Mouse (Mus musculus): ENCODE results near the gene Unc119b. TPM values are rescaled to one million over a fixed set of nuclear protein-coding genes. Genes with fewer than 3 reads are reported as not detected.

The Unc119b gene
- 17.3 and 18.5 TPM in 2 replicates for polyA plus RNA-seq (2015; fragmentation: Nextera tagmentation; extraction: Ambion mirVana)

DNA sequence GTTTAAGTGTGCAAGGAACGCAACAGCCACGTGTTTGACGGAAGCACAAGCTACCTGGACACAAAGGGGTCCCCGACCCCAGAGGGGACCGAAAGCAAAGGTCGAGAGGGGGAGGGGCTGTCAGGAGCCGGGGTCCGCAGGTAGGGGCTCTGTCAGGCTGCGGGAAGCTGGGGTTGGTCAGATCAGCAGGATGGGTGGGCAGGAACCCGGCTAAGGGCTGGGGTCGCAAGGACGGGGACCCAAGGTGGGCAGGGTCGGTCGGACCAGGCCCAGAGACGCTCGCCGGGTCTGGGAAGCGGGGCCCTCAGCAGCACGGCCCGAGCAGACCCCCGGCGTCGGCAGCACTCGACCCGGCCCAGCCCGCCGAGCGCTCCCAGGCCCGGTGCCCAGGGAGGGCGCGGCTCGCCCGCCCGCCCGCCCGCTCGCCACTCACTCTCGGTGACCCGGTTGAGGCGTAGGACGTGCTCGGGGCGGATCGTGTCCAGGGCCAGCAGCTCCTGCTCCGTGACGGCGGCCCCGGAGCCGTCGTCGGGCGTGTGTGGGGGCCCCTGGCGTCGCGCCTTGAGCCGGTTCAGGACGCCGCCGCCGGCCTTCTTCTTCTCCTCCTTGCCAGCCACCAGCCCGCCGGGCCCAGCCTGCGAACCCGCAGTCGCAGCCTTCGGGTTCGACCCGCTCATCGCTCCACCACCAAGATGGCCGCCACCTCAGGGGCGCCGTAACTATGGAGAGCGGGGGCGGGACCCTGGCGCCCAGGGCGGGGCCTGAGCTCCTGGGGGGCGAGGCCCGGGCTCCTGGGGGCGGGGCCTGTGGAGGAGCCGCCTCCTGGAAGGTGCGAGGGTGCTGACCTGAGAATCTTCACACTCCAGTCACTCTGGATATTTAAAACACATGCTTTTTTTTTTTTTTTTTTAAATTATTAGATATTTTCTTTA, at the start of gene Unc119b:
Gene Unc119b (minus strand): TSS at position 742 of the 932 bp plus-strand sequence.
- under 1% methylated on average over 81 of the region's 81 CpGs for WGBS
- H3K9ac ChIP-seq: peak within 1 kb of the TSS; percentile 87
- peaks cover 19% of the 10 kb centered on the region for H3K4me1 ChIP-seq
- H3K4me3 ChIP-seq: peak within 1 kb of the TSS; percentile 82
- ATAC-seq (ENCODE audit: extremely low read depth, insufficient number of reproducible peaks, low FRiP score, low TSS enrichment): peak; percentile 95
- H3K9me3 ChIP-seq: no peaks in the 10 kb centered on the region
- peak within 1 kb of the TSS; percentile 73 for H3K4me2 ChIP-seq
- 0 out of 2 replicates have a peak within 1 kb of the TSS, but pooled peaks have one; percentile 13 for H3K27ac ChIP-seq (replicated peaks)
- H3K27me3 ChIP-seq (replicated peaks): peaks cover 9% of the 10 kb centered on the region; the same call in 1 of the 2 replicates
- H3K36me3 ChIP-seq: peaks cover 16% of the 10 kb centered on the region

GRCm38 (mm10) chr5:115183482-115183881, 48.7 kb upstream of the Unc119b start:
- 39% methylated on average over 10 of the region's 10 CpGs for WGBS
- ATAC-seq (ENCODE audit: extremely low read depth, insufficient number of reproducible peaks, low FRiP score, low TSS enrichment): no peak
- H3K4me2 ChIP-seq: no peak overlapping the region
- H3K27ac ChIP-seq (replicated peaks): peak overlapping the region; percentile 73
- H3K27me3 ChIP-seq (replicated peaks): peaks cover 30% of the 10 kb centered on the region
- no peaks in the 10 kb centered on the region for H3K36me3 ChIP-seq
- no peak overlapping the region; the same call in 1 of the 2 replicates for H3K9ac ChIP-seq
- no peak overlapping the region for H3K4me3 ChIP-seq
- peaks cover 56% of the 10 kb centered on the region for H3K4me1 ChIP-seq
- peaks cover 2% of the 10 kb centered on the region; the same call in 1 of the 2 replicates for H3K9me3 ChIP-seq

DNA sequence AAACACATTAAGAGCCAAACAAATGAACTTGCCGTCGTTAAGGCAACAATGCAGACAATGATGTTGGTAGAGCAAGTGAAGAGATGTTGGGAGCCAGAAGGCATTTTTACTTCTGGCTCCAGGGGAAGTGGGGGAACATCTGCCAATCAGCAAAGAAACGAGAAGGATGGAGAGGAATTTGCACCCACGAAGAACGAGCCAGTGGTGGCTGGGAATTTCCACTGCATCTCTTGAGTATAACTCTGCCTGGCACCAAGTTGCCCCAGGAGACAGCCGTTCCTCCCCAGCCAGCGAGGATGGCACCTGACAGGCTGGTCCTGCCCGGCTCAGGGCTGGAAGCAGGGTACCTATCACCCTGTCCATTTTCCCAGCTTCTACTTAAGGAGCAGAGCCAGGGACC, 48.1 kb upstream of the Unc119b start:
- no peak overlapping the region for H3K4me3 ChIP-seq
- ATAC-seq (ENCODE audit: extremely low read depth, insufficient number of reproducible peaks, low FRiP score, low TSS enrichment): no peak
- H3K9me3 ChIP-seq: no peaks in the 10 kb centered on the region
- H3K36me3 ChIP-seq: no peaks in the 10 kb centered on the region
- peaks cover 29% of the 10 kb centered on the region for H3K27me3 ChIP-seq (replicated peaks)
- 63% methylated on average over 8 of the region's 8 CpGs for WGBS
- H3K9ac ChIP-seq: no peak overlapping the region; the same call in 1 of the 2 replicates
- H3K4me1 ChIP-seq: peaks cover 56% of the 10 kb centered on the region
- H3K27ac ChIP-seq (replicated peaks): peak overlapping the region; percentile 73
- H3K4me2 ChIP-seq: 0 out of 2 replicates have a peak overlapping the region, but pooled peaks have one; percentile 16

- Histone ChIP-seq H3K4me2 (no peak overlapping the region), H3K9me3 (no peaks in the 10 kb centered on the region), H3K27ac (replicated peaks) (peak overlapping the region; percentile 73), H3K27me3 (replicated peaks) (peaks cover 16% of the 10 kb centered on the region), H3K4me1 (peaks cover 43% of the 10 kb centered on the region), H3K36me3 (no peaks in the 10 kb centered on the region), H3K9ac (no peak overlapping the region), H3K4me3 (no peak overlapping the region)
- 58% methylated on average over 13 of the region's 13 CpGs for WGBS
- peak; percentile 39; the same call in 1 of the 2 replicates for ATAC-seq (ENCODE audit: extremely low read depth, insufficient number of reproducible peaks, low FRiP score, low TSS enrichment)
Observed at GRCm38 (mm10) chr5:115181248-115181940, 46.6 kb upstream of the Unc119b start.

DNA sequence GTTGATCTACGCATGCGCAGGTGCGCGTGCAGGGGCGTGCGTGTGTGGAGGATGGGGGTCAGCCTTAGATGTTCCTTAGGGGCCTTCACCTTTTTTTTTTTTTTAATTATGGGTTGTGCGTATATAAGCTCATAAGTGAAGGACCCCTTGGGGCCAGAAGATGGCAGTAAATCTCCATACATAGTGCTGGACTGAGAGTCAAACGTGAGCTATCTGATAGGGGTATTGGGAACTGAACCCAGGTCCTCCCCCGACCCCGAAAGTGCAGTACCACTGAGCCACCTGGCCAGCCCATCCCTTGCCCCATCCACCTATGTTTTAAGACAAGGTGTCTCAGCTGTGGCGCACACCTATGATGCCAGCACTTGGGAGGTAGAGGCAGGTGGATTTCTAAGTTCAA, 44.8 kb upstream of the Unc119b start:
- Histone ChIP-seq H3K4me2 (no peak overlapping the region), H3K27me3 (replicated peaks) (peaks cover 3% of the 10 kb centered on the region; the same call in 1 of the 2 replicates), H3K36me3 (no peaks in the 10 kb centered on the region), H3K9me3 (no peaks in the 10 kb centered on the region), H3K9ac (no peak overlapping the region), H3K4me1 (peaks cover 39% of the 10 kb centered on the region), H3K4me3 (no peak overlapping the region), H3K27ac (replicated peaks) (no peak overlapping the region)
- no peak for ATAC-seq (ENCODE audit: extremely low read depth, insufficient number of reproducible peaks, low FRiP score, low TSS enrichment)
- 88% methylated on average over 11 of the region's 11 CpGs for WGBS

GRCm38 (mm10) chr5:115177866-115178265, 43.1 kb upstream of the Unc119b start:
- Histone ChIP-seq H3K27me3 (replicated peaks) (peaks cover 3% of the 10 kb centered on the region; the same call in 1 of the 2 replicates), H3K36me3 (no peaks in the 10 kb centered on the region), H3K27ac (replicated peaks) (no peak overlapping the region), H3K4me2 (no peak overlapping the region), H3K9ac (no peak overlapping the region), H3K4me3 (no peak overlapping the region), H3K4me1 (peaks cover 21% of the 10 kb centered on the region), H3K9me3 (no peaks in the 10 kb centered on the region)
- WGBS: 79% methylated on average over 6 of the region's 6 CpGs
- ATAC-seq (ENCODE audit: extremely low read depth, insufficient number of reproducible peaks, low FRiP score, low TSS enrichment): no peak

DNA sequence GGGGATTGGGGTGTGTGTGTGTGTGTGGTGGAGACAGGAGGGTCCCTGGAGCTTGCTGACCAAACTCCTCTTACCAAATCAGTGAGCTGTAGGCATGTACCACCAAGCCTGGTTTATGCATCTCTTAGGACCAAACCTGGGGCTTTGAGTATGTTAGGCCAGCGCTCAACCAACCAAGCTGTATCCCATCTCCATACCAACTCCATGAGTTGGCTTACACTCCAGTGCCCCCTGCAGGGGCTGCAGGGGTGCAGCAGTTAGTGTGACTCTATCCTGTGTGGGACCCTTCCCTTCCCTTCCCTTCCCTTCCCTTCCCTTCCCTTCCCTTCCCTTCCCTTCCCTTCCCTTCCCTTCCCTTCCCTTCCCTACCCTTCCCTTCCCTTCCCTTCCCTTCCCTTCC, 39.8 kb upstream of the Unc119b start:
- no peak overlapping the region for H3K4me2 ChIP-seq
- no peaks in the 10 kb centered on the region for H3K9me3 ChIP-seq
- H3K4me3 ChIP-seq: no peak overlapping the region
- H3K27ac ChIP-seq (replicated peaks): no peak overlapping the region
- no peak overlapping the region for H3K9ac ChIP-seq
- peaks cover 3% of the 10 kb centered on the region; the same call in 1 of the 2 replicates for H3K27me3 ChIP-seq (replicated peaks)
- 100% methylated on average over 1 of the region's 1 CpGs for WGBS
- H3K4me1 ChIP-seq: no peaks in the 10 kb centered on the region
- ATAC-seq (ENCODE audit: extremely low read depth, insufficient number of reproducible peaks, low FRiP score, low TSS enrichment): no peak
- H3K36me3 ChIP-seq: no peaks in the 10 kb centered on the region

GRCm38 (mm10) chr5:115170150-115170549, 35.4 kb upstream of the Unc119b start:
- no peak for ATAC-seq (ENCODE audit: extremely low read depth, insufficient number of reproducible peaks, low FRiP score, low TSS enrichment)

GRCm38 (mm10) chr5:115168641-115169415, 34.1 kb upstream of the Unc119b start:
- H3K9ac ChIP-seq: peak overlapping the region; percentile 63; the same call in 1 of the 2 replicates
- H3K4me2 ChIP-seq: peak overlapping the region; percentile 37
- 37% methylated on average over 27 of the region's 27 CpGs for WGBS
- ATAC-seq (ENCODE audit: extremely low read depth, insufficient number of reproducible peaks, low FRiP score, low TSS enrichment): no peak
- H3K9me3 ChIP-seq: no peaks in the 10 kb centered on the region
- H3K27me3 ChIP-seq (replicated peaks): no peaks in the 10 kb centered on the region
- H3K4me1 ChIP-seq: peaks cover 28% of the 10 kb centered on the region
- H3K4me3 ChIP-seq: no peak overlapping the region
- H3K36me3 ChIP-seq: no peaks in the 10 kb centered on the region
- H3K27ac ChIP-seq (replicated peaks): no peak overlapping the region

More at GRCm38 (mm10) chr5:115170150-115170549, 35.4 kb upstream of the Unc119b start:
- WGBS: 78% methylated on average over 8 of the region's 8 CpGs
- Histone ChIP-seq H3K9ac (no peak overlapping the region), H3K4me1 (peaks cover 28% of the 10 kb centered on the region), H3K9me3 (no peaks in the 10 kb centered on the region), H3K27ac (replicated peaks) (no peak overlapping the region), H3K36me3 (no peaks in the 10 kb centered on the region), H3K27me3 (replicated peaks) (no peaks in the 10 kb centered on the region), H3K4me3 (no peak overlapping the region), H3K4me2 (no peak overlapping the region)

GRCm38 (mm10) chr5:115167396-115167795, 32.6 kb upstream of the Unc119b start:
- no peak overlapping the region for H3K4me3 ChIP-seq
- H3K36me3 ChIP-seq: no peaks in the 10 kb centered on the region
- H3K27me3 ChIP-seq (replicated peaks): no peaks in the 10 kb centered on the region
- 53% methylated on average over 6 of the region's 6 CpGs for WGBS
- H3K27ac ChIP-seq (replicated peaks): peak overlapping the region; percentile 61
- H3K9ac ChIP-seq: no peak overlapping the region
- no peak for ATAC-seq (ENCODE audit: extremely low read depth, insufficient number of reproducible peaks, low FRiP score, low TSS enrichment)
- no peak overlapping the region for H3K4me2 ChIP-seq
- no peaks in the 10 kb centered on the region for H3K9me3 ChIP-seq
- H3K4me1 ChIP-seq: peaks cover 31% of the 10 kb centered on the region
